Mouse (Mus musculus) spleen, adult 12 weeks (tissue): Measurements from ENCODE around the gene Zcrb1.
"Not testable (repeated sequence)": the region's sequence is repeated elsewhere in the genome, so short reads cannot be mapped to it uniquely, and the experiment has no call there.

Experiments used
- DNase-seq: peaks from one replicate; pipeline ENCODE4 v3.0.0; 2022; ENCODE audit warnings: low spot score

The Zcrb1 gene

GRCm38 (mm10) chr15:93397826-93398698 lies at the start of gene Zcrb1, which contains the start of gene Pphln1:
Zcrb1 (minus strand) TSS chr15:93398334.
Pphln1 (plus strand) TSS chr15:93398350.
- DNase-seq, result peak; percentile 82

GRCm38 (mm10) chr15:93443676-93444075 lies 45.5 kb upstream of the Zcrb1 start:
- no peak for DNase-seq

- DNase-seq, result no peak
These were observed 44.1 kb upstream of the Zcrb1 start for GRCm38 (mm10) chr15:93442271-93442670.

- DNase-seq, result peak; percentile 11
These were observed 40.5 kb upstream of the Zcrb1 start for GRCm38 (mm10) chr15:93438663-93439062.

GRCm38 (mm10) chr15:93435998-93436397 lies 37.9 kb upstream of the Zcrb1 start:
- DNase-seq, result no peak

- no peak for DNase-seq
These were observed 35.7 kb upstream of the Zcrb1 start for GRCm38 (mm10) chr15:93433811-93434210.

DNA sequence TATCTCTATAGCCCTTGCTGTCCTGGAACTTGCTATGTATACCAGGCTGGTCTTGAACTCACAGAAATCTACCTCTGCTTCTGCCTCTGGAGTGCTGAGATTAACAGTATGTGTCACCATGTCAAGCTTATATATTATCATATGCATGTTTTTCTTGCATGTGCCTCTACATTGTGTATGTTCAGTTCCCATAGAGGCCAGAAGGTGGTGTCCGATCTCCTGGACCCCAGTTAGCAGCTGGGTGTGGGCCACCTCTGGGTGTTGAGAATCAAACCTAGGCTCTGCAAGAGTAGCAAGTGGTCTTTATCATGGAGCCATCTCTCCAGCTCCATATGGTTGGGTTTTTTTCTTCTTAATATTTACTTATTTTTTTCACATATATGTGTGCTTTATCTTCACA lies 24.4 kb upstream of the Zcrb1 start:
- DNase-seq, result no peak

- DNase-seq, result no peak
These were observed 22.5 kb upstream of the Zcrb1 start for GRCm38 (mm10) chr15:93420596-93420995.

DNA sequence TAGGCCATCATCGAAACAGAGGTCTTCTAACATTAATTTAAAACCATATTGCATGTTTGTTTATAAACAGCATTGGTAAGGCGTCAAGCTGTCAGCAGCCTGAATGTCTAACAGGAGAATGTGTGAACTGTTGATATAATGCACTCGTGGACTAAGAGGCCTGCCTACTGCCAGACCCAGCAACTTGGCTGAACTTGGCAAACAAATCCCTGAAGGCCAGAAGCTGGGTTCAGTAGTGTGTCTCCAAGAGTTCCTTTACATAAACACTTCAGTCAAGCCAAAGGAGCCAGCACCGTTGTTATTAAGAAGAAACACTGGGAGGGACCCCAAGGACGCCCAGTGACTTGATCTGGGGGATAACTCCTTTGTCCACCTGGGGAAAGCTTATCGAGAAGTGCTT lies 18.2 kb upstream of the Zcrb1 start:
- no peak for DNase-seq

- no peak for DNase-seq
These were observed 16.3 kb upstream of the Zcrb1 start for GRCm38 (mm10) chr15:93414456-93414855.

DNA sequence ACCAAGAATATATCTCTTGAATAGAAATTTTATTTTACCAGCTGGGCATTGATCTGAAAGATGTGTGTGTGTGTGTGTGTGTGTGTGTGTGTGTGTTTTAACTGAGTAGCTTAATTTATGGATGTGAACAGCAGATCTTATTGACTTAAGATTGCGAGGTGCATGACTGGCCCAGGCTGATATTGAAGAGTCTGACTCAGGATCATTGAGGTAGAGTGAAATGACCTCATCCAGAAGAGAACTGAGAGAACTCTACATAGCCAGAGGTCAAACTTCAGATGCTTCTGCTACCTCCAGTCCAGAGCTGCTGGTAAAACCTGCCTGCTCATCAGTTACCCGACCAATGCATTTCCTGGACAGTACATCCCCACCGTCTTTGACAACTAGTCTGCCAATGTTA lies 14.3 kb upstream of the Zcrb1 start:
- no peak for DNase-seq

- DNase-seq, result no peak
These were observed 8.4 kb upstream of the Zcrb1 start for GRCm38 (mm10) chr15:93406492-93406891.

DNA sequence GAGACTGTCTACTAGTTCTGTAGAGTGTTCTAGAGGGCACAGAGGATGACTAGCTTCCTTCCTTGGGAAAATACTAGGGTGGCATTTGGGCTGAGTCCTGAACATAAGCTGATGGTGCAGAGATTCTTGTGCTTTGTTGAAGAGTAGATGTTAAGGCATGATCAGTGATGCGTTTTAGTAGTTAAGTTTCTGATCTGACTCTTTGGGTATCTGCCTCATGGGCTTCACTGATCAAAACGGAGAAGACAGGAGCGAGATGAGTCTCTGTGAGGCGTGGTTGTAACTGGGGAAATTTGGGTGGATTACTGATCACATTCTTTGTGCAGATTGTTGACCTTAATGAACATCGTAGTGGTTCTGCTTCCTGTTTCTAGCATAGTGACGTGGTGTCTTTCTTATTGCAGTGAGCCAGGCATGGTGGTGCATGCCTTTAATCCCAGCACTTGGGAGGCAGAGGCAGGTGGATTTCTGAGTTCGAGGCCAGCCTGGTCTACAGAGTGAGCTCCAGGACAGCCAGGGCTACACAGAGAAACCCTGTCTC lies 7.4 kb upstream of the Zcrb1 start:
- DNase-seq, result no peak

DNA sequence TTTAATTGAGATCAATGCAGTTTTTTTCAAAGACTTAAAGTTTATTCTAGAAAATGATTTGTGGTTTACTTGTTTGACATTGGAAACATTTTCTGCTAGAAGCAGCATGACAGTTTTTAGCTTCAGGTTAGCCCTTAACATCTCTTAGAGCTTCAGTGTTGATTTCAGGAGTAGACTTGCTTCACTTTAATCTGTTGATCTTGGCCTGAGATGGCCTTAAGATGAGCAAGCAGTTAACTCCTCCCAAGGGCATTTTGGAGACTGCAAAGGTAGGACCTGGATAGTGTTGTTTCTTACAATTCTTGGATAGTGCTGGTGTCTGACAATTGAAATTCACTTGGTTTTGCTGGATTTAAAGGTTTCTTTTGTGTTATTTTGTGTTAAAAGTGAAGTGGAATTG lies 6.7 kb upstream of the Zcrb1 start:
- DNase-seq, result no peak

- DNase-seq, result no peak
These were observed 4.6 kb upstream of the Zcrb1 start for GRCm38 (mm10) chr15:93402730-93403129.

- DNase-seq, result no peak
These were observed 3.3 kb upstream of the Zcrb1 start for GRCm38 (mm10) chr15:93401446-93401845.

DNA sequence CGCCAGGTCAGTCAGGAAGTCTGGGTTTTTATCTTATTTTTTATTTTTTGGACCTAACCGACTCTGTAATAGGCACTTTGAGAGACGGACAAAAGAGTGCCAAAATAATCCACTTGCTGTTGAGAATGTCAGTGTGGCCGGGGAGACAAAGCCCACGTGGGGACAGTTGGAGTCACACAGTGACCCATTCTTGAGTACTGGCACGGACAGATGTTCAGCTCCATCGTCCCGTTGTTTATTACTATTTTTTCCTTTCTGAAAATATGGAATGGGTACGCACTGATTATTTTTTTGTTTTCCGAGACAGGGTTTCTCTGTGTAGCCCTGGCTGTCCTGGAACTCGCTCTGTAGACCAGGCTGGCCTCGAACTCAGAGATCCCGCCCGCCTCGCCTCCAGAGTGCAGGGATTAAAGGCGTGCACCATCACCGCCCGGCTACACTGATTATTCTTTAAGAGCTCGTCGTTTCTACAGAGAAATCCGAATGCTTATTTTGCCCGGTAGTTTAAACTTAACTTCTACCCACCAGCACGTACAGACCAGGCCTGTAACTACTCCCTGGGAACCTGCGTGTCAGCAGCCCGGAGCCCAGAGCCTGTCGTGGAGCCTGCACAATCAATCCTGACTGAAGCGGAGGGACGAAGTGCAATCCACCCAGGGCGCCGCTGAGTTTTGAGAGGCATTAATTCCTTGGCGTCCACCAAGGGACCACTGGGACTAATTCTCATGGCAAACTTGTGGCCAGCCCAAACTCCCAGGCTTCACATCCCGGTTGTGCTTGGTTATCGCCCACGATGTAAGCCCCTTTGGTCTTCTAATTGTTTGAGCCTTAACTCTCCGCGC lies 786 bp upstream of the Zcrb1 start:
- DNase-seq, result no peak

- DNase-seq, result no peak
These were observed 865 bp downstream of the Zcrb1 start for GRCm38 (mm10) chr15:93397269-93397668.

DNA sequence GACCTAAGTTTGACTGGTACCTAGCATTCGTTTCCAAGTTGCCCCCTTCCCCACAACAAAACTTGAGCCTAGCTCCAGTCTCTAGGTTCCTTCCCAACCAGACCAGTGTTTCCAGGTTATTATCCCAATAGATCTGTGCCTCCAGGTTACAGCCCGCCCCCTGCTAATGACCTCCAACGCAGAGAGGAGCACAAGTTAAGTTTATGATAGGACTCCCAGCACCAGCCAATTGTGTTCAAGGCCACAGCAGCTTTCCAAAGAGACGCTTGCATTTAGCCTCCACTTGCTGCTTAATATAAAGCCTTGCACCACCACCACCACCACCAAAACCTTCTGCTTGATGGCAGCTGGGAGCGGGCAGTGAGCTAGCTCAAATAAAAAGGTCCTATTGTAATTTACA lies 16.8 kb downstream of the Zcrb1 start:
- no peak for DNase-seq

DNA sequence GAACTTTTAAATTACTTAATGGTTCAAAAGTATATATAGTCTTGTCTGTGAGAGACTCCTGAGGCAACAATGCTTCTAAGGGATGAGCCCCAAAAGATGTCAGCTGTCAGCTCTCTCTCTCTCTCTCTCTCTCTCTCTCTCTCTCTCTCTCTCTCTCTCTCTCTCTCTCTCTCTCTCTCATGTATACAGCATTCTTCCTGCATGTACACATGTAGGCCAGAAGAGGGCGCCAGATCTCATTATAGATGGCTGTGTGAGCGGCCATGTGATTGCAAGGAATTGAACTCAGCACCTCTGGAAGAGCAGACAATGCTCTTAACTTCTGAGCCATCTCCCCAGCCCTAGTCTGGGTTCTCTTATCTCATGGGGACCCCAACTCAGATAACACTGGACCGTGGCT lies 19.0 kb downstream of the Zcrb1 start:
- DNase-seq, result peak; percentile 23

GRCm38 (mm10) chr15:93375696-93376095 lies 22.4 kb downstream of the Zcrb1 start:
- DNase-seq, result no peak

DNA sequence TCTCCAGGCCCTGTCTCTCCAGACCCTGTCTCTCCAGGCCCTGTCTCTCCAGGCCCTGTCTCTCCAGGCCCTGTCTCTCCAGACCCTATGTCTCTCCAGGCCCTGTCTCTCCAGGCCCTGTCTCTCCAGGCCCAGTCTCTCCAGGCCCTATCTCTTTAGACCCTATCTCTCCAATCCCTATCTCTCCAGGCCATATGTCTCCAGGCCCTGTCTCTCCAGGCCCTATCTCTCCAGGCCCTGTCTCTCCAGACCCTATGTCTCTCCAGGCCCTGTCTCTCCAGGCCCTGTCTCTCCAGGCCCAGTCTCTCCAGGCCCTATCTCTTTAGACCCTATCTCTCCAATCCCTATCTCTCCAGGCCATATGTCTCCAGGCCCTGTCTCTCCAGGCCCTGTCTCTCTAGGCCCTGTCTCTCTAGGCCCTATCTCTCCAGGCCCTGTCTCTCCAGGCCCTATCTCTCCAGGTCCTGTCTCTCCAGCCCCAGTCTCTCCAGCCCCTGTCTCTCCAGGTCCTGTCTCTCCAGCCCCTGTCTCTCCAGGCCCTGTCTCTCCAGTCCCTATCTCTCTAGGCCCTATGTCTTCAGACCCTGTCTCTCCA lies 25.5 kb downstream of the Zcrb1 start:
- DNase-seq, result not testable (repeated sequence)
